Mouse (Mus musculus) bone marrow, adult 2 months (tissue): Measurements from ENCODE around the gene Prmt9. TPM values are rescaled to one million over a fixed set of nuclear protein-coding genes. Genes with fewer than 3 reads are reported as not detected.
A peak's percentile ranks its signal among the peaks of the same experiment; 100 is the strongest.

ENCODE experiments used
- H3K27ac ChIP-seq: fragments of 200-500 bp; 2 replicates; pipeline ENCODE4 v1.5.1; 2012; ENCODE audit warnings: low read depth, mild to moderate bottlenecking, control low read depth, inconsistent platforms, low read length; ENCODE audit not compliant: control insufficient read depth, poor library complexity, insufficient read depth
- H3K4me1 ChIP-seq: fragments of 200-500 bp; 2 replicates; pipeline ENCODE4 v1.6.1; 2011; ENCODE audit warnings: low read length; ENCODE audit not compliant: control insufficient read depth, insufficient read depth
- H3K4me3 ChIP-seq: fragments of 200-500 bp; replicated peaks from 2 replicates; pipeline ENCODE3; 2011; ENCODE audit warnings: mild to moderate bottlenecking, low read depth, low read length, control low read depth; ENCODE audit not compliant: control insufficient read depth
- CTCF ChIP-seq: fragments of 200-500 bp; IDR thresholded peaks from 2 replicates; pipeline ENCODE4 v1.5.1; 2011; ENCODE audit warnings: low read length, control low read depth; ENCODE audit not compliant: control insufficient read depth, insufficient read depth
- POLR2A ChIP-seq: fragments of 200-500 bp; IDR thresholded peaks from 2 replicates; pipeline ENCODE4 v1.6.1; 2011; ENCODE audit warnings: low read depth, mild to moderate bottlenecking, control low read depth, low read length, borderline replicate concordance; ENCODE audit not compliant: control insufficient read depth
- WGBS: fragments of 180-500 bp; shearing (Covaris S2); methylation state at CpG from one replicate; pipeline ENCODE4 v1.1.7; 2018; 5-methylcytosine and 5-hydroxymethylcytosine counted together
- polyA plus RNA-seq: library from polyadenylated mRNA; stranded (reverse); fragments of >200 nt; gene quantifications from 2 replicates; pipeline ENCODE4 v1.2.4, GENCODE M21; 2011; ENCODE audit warnings: low replicate concordance; ENCODE audit not compliant: missing spikeins, insufficient read depth, insufficient read length

Gene Prmt9
- polyA plus RNA-seq, 1 experiment, result 15.1 TPM

DNA sequence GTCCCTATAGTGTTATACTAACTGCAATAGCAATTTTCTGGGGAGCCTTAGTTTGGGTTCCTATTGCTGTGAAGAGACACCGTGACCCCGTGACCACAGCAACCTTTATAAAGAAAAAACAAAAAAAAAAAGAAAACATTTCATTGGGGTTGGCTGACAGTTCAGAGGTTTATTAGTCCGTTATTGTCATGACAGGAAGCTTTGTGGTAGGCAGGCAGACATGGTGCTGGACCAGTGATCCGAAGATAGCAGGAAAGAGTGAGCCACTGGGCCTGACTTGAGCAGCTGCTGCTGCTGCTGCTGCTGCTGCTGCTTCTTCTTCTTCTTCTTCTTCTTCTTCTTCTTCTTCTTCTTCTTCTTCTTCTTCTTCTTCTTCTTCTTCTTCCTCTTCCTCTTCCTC lies 35.0 kb downstream of the Prmt9 start:
- 20% methylated on average over 4 of the region's 4 CpGs for WGBS
- TF ChIP-seq CTCF, result no peak
- TF ChIP-seq POLR2A, result no peak
- Histone ChIP-seq H3K4me3 (no peak overlapping the region), H3K27ac (no peak overlapping the region), H3K4me1 (no peaks in the 10 kb centered on the region)

DNA sequence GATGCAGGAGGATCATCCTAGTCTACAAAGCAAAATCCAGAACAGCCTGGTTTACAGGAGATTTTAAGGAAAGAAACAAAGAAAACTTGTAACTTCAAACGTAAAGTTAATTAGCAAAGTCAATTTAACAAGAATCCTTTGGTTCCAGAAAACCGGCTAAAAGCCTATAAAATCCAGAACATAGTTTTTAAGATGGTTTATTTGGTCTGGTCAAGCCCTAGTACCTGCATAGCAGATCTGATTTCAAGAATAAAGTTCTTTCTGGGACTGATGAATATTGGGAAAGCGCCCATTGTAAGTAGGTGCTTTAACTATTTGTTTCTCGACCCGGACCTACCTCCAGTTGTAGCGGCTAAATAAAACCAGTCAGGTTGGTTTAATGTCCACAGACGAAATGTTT lies 60.4 kb downstream of the Prmt9 start:
- Histone ChIP-seq H3K27ac (no peak overlapping the region), H3K4me1 (peaks cover 1% of the 10 kb centered on the region), H3K4me3 (no peak overlapping the region)
- 31% methylated on average over 7 of the region's 7 CpGs for whole genome bisulfite sequencing
- TF ChIP-seq POLR2A (no peak), CTCF (no peak)

DNA sequence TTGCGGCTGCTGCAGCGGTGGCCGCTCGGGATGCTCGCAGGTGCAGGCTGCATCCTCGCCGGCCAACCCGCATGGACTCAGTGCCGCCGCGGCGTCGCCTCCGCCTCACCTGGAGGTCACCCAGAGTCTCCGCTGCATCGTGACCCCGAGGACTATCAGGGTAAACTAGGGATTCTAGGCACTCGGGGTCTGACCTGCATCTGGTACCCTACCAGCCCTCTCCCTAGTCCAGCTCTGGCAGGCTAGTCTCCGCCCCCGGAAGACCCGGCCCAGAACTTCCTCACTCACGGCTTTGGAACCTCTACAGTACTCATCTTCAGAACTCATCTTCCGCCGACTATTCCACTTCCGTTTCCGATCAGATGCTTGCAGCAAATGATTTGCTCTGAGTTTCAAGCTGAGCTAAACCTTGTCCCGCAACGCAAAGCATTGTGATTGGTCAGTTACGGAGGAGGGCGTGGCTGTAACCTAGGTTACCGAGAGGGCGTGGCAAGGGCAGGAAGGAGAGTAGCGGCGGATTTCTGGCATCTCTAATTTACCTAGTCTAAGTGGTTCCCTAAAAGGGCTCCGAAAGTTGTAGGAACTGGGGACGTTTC lies 61.3 kb downstream of the Prmt9 start, which contains the start of gene Tmem184c:
Gene Tmem184c (minus strand): TSS at position 325 of the 596 bp plus-strand sequence.
- Histone ChIP-seq H3K4me1 (peaks cover 1% of the 10 kb centered on the region), H3K27ac (no peak within 1 kb of the TSS; the same call in 1 of the 2 replicates), H3K4me3 (peak within 1 kb of the TSS; percentile 95)
- TF ChIP-seq POLR2A, result peak; percentile 51; the same call in 1 of the 2 replicates
- TF ChIP-seq CTCF, result no peak
- WGBS, result under 1% methylated on average over 36 of the region's 36 CpGs

DNA sequence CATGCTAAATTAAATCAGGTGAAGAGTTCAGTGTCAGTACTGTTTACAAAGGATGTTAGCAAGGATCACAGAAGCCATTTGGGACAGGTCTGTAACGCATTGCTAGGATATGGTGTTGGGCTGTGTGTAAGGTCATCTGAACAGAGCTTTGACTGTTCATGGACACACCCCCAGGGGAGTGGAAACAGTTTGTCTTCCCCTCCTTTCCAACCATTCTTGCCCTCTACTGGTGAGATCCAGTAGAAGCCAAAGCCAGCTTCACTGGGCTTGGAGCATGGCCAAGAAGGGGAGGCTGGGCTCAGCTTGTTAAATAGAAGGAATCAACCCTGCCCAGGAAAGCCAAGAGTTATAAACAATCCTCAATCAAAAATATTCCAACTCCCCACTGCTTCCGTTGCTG lies 68.7 kb downstream of the Prmt9 start:
- no peak for TF ChIP-seq POLR2A
- no peak for TF ChIP-seq CTCF
- Histone ChIP-seq H3K27ac (no peak overlapping the region), H3K4me3 (no peak overlapping the region), H3K4me1 (no peaks in the 10 kb centered on the region)
- 77% methylated on average over 2 of the region's 2 CpGs for WGBS

DNA sequence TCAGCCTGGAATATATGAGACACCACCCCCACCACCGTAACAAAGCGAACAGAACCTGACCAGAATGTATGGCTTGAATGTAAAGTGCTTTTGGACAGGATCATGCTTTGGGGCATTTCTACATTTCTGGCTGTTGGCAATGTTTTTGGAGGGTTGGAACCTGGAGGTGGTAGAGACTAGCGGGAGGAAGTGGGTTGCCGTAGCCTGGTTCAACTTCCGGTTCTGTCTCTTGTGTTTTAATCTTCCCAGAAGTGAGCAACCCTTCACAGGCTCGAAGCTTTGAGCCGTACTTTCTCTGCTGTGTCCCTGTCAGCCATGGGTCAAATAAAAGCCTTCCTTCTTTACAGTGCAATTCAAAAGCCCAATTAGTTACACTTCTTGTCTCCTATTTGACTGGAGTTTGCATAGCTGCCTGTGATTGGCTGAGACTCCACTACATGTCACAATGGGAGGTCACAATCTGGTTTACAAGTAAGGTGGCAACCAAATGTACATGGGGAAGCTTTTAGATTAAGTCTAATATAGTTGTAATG lies 74.5 kb downstream of the Prmt9 start:
- TF ChIP-seq POLR2A (no peak), CTCF (no peak)
- Histone ChIP-seq H3K27ac (no peak overlapping the region), H3K4me3 (no peak overlapping the region), H3K4me1 (no peaks in the 10 kb centered on the region)
- WGBS, result 59% methylated on average over 7 of the region's 7 CpGs

DNA sequence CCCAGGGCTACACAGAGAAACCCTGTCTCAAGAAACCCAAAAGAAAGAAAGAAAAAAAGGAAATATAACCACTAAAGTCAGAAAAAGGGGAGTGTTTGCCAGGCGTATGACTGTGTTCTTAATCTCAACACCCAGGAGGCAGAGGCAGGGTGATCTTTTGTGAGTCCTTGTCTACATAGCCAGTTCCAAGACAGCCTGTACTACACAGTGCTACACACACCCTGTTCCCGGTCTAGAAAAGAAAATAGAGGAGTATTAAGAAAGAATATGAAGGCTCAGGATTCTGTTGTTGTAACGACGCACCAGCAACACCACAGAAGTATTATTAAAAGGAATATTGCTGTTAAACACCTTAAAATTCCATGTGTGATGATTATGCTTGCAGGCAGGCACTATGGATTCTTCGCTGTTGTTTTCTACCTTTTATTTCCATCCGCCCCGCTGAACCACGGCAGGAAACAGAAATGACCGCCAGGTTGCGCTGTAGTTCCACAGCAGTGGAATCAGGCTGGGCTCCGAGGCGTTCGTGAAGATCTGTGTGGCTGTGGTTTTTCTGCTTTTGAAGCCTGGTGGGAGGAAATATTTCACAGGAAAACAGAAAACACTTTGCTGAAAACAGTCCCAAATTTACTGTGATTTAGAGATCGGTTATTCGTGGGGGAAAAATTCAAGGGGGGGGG lies 80.8 kb downstream of the Prmt9 start:
- Histone ChIP-seq H3K27ac (no peak overlapping the region), H3K4me1 (no peaks in the 10 kb centered on the region), H3K4me3 (no peak overlapping the region)
- 19% methylated on average over 15 of the region's 15 CpGs for WGBS
- peak; percentile 86 for TF ChIP-seq CTCF
- TF ChIP-seq POLR2A, result no peak

DNA sequence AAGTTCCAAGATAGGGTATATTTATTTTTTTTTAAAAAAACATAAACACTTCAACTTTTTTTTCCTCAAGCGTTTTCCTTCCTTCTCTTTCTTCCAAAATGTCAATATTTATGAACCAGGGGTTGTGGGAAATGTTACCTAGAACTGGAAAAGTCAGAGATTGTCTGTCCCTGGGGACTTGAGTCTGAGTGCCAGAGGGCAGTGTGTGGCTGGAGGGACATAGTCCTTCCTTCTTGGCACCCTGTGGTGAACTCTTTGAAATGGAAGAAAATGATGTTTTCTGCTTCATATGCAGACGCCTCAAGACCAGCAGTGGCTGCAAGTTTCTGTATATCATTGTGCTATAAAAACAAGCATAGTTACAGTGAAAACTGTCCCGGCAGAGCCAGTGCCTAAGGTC lies 81.5 kb downstream of the Prmt9 start:
- 70% methylated on average over 3 of the region's 3 CpGs for WGBS
- H3K4me3 ChIP-seq, result no peak overlapping the region
- H3K4me1 ChIP-seq, result no peaks in the 10 kb centered on the region
- H3K27ac ChIP-seq, result no peak overlapping the region
- TF ChIP-seq POLR2A (no peak), CTCF (no peak)

Other genes starting within 250 kb of the Prmt9 start
- 6.4 and 11.8 TPM in 2 replicates for gene Arhgap10, start 31.4 kb upstream of the Prmt9 start, polyA plus RNA-seq
- gene Tmem184c, start 61.3 kb downstream of the Prmt9 start, polyA plus RNA-seq, result 3.0 and 10.7 TPM in 2 replicates
- gene Ednra, start 175.1 kb downstream of the Prmt9 start, polyA plus RNA-seq, result 0.47 and 2.1 TPM in 2 replicates